Mouse (Mus musculus): ENCODE data around the gene Slc30a1.

DNA sequence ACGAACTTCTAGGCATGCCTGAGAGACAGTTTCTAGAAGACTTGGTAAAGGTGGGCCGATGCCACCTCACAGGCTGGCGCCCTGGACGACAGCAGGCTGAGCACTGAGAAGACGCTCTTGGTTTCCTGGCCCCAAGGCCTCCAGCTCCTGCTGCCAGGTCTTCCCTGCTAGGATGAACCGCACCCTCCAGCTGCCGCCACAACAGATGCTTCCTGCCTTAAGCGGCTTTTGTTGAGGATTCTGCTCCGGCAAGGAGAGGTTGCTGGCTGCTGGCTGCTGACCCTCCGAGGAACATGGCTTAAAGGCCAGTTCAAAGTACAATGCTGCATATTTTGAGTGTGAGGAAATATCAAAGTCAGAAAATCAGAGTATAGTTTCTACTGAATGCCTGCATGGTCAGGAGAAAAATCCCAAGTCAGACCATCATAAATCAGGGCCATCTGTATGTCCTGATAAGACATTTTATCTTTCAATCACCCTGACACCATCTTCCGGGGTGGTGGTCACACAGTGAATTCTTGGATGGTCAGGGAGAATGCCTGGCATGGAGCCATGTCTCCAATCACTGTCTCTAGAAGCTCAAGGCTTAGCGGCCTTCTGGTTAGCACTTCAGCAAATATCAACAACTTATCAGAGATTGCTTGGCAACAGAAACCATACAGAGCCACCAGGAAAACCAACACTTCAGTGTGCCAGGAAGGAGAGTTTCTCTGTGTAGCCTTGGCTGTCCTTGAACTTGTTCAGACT lies 9.6 kb upstream of the Slc30a1 start:
- no peak for TF ChIP-seq CTCF (IDR thresholded peaks at IDR 0.05; ENCODE audit: low read depth)
- no peak for TF ChIP-seq EP300 (optimal IDR thresholded peaks at IDR 0.05)
